ENCODE assay signal across 18 mouse cellular contexts in genomic region chr4:75994576-75994975, GRCm38 (mm10).
"Had no signal": no experiment of that assay in that cellular context is flagged by ENCODE, and none has a peak within 500 bp of the region (broad histone marks: within the 10 kb centered on the region; RNA-seq: fewer than 3 reads in every experiment).

No protein-coding gene starts in this region.

- H3K4me1 ChIP-seq: midbrain, embryonic 13.5 days had no signal

- H3K36me3 ChIP-seq: limb, embryonic 13.5 days; midbrain, embryonic 13.5 days had no signal

- H3K4me3 ChIP-seq: limb, embryonic 13.5 days; midbrain, embryonic 13.5 days had no signal

- H3K27ac ChIP-seq: kidney, postnatal 0 days; liver, embryonic 14.5 days; macrophage; midbrain, embryonic 13.5 days; stomach, postnatal 0 days had no signal

- H3K4me2 ChIP-seq: limb, embryonic 13.5 days; liver, embryonic 11.5 days; lung, embryonic 14.5 days; midbrain, embryonic 13.5 days had no signal

- H3K9me3 ChIP-seq: limb, embryonic 13.5 days; midbrain, embryonic 13.5 days had no signal

- H3K27me3 ChIP-seq: limb, embryonic 13.5 days; midbrain, embryonic 13.5 days had no signal

- DNase-seq: kidney, postnatal 25 days; liver, postnatal 0 days; lung, embryonic 14.5 days; right cerebral cortex, adult 18-20 months; right cerebral cortex, postnatal 14 days; right cerebral cortex, postnatal 4 days; thymus, adult 2 months; thymus, postnatal 14 days; thymus, postnatal 4 days had no signal

- ATAC-seq: intestine, postnatal 0 days; liver, postnatal 0 days; lung, postnatal 0 days; midbrain, embryonic 13.5 days had no signal

- H3K9ac ChIP-seq: limb, embryonic 13.5 days; liver, embryonic 14.5 days; liver, postnatal 0 days; lung, embryonic 14.5 days; midbrain, embryonic 13.5 days had no signal
